Mouse (Mus musculus): ENCODE results near the gene Tpx2.

DNA sequence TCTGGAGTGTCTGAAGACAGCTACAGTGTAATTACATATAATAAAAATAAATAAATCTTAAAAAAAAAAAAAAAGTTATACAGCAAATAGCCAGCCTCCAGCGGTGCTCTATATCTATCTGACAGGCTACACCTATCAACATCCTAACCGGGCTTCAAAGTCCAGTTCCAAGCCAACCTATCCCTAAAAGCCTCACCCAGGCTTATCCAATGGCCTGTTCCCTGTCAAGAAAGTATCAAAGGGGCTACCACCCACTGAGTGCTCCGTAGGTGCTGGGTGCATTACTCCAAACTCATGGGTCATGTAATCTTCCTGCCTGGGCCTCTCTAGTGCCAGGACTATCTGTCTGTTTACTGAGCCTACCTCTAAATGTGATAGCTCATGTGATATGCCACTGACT, 39.6 kb upstream of the Tpx2 start:
- TF ChIP-seq CTCF (IDR thresholded peaks at IDR 0.05; ENCODE audit: borderline replicate concordance, control insufficient read depth, extremely low read depth, insufficient read depth, low read length, poor library complexity) = no peak
- TF ChIP-seq POLR2A (IDR thresholded peaks at IDR 0.05; ENCODE audit: control insufficient read depth, extremely low read depth, insufficient read depth, low read length, poor library complexity) = no peak

Data from thymus, adult 2 months (tissue).